Mouse (Mus musculus): ENCODE measurements around the gene Tmem88b.
"Not testable (repeated sequence)": the region's sequence is repeated elsewhere in the genome, so short reads cannot be mapped to it uniquely, and the experiment has no call there.

Tmem88b gene

GRCm38 (mm10) chr4:155760613-155761355, 24.9 kb downstream of the Tmem88b start, which contains the start of gene Atad3a:
Gene Atad3a, minus strand, starts transcription at chr4:155761093.
- peak; percentile 98 for DNase-seq (ENCODE audit: low read depth, low spot score)

- peak; percentile 82 for DNase-seq (ENCODE audit: low read depth, low spot score)
Measured at GRCm38 (mm10) chr4:155759862-155760612, 25.6 kb downstream of the Tmem88b start.

DNA sequence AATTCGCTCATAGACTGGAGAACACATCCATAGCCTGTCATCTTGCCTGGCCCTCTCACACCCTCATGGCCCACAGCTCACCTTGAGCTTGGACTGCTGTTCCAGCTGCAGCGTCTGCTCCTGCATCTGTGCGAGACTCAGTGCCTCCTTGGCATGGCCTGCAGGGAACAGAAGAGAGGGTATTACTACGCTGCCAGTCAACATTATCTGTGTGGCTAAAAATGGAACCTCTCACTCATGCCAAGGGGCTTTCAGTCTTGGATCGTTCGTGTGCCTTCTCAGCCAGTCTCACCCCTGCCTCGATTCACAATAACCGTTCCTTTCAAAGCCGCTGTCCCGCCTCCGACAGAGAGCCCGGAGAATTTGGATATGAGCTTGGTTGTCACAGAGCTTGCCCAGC, 28.7 kb downstream of the Tmem88b start:
- no peak for DNase-seq (ENCODE audit: low read depth, low spot score)

- DNase-seq (ENCODE audit: low read depth, low spot score): no peak
Measured at GRCm38 (mm10) chr4:155746575-155747490, 38.8 kb downstream of the Tmem88b start.

DNA sequence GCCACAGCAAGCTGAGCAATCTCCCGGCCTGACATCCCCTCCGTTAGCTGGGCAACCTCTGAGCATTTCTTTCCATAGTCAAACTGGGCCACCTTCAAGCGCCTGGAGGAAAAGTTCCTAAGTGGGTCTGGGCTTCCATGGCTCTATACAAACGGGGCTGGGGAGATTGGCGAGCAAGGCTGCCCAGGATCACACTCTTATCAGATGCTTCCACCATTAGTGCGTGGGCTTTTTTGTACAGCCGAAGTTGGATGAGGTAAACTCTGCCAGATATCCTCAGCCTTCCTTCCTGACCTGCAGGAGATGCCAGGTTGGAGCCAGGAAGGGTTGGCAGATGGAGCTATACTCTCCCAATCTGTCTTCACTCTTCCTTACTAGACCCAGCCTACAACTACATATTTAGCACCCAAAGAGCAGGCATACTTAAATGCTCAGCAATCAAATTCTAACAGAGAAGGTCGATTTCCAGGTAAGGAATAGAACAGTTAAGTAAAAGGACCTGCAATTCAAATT, 39.6 kb downstream of the Tmem88b start:
- no peak for DNase-seq (ENCODE audit: low read depth, low spot score)

DNA sequence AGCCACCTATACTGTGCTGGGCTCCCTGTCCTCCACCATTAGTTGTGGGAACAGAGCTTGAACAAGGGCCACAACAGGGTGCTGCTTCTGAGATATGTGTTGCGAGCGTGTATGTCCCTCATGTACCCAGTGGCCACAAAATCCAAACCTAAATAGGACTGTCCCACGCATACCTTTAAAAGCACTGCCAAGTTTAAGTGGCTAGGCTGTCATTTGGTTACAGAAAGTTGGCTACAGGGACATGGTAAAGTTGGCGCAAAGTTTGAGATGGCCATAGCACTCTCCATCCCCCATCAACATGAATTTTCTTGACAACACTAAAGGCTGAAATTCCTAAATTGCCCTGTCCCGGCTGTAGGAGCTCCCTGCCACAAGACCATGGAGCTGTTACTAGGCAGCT, 40.5 kb downstream of the Tmem88b start:
- no peak for DNase-seq (ENCODE audit: low read depth, low spot score)

DNA sequence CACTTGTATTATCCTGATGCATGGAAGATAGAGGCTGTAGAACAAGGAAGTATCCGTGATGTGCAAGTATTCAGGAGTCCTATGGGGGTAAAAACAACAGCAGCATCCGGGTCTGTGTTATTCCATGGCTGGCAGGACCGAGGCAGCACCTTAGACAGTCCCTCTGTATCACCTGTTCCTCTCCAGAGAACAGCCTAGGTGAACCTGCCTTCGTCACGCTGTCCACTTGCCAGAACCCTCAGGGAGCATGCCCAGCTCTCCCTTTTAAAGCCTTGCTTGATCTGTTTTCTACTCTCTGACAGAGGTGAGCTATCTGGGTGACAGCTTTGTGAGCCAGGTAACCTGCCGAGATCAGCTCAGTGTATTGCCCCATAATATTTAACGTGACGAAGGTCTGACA, 41.2 kb downstream of the Tmem88b start:
- no peak for DNase-seq (ENCODE audit: low read depth, low spot score)

DNA sequence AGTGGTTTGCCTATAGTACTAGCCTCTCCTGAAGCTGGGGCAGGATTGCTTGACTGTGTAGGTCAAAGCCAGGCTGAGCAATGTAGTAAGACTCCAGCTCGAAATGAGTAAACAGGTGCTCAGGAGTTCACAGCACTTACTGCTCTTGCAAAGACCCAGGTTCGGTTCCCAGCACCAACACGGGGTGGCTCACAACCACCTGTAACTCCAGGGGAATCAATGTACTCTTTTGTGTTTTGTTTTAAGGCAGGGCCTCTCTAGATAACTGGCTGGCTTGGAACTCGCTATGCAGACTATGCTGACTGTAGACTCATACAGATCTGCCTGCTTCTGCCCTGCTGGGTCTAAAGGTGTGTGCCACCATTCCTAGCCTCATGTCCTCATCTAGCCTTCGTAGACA, 43.0 kb downstream of the Tmem88b start:
- DNase-seq (ENCODE audit: low read depth, low spot score): no peak

DNA sequence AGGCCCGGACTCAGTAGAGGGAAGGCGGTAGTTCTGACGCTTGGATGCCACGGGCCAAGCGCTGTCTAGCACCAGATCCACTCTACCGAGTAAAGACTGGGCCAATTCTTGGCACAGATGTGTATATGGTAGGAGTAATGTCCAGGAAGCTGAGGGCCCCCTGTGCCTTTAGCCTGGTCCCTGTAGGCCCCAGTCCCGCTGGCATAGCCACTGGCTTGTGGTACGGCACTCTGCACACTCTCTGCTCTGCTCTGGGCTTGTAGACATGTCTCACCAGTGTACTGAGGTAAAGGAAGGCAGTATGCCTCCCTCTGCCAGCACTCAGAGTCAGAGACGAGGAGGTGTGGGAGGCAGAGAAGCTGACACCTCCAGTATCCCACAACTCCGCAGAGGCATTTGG, 45.0 kb downstream of the Tmem88b start:
- DNase-seq (ENCODE audit: low read depth, low spot score): not testable (repeated sequence)

DNA sequence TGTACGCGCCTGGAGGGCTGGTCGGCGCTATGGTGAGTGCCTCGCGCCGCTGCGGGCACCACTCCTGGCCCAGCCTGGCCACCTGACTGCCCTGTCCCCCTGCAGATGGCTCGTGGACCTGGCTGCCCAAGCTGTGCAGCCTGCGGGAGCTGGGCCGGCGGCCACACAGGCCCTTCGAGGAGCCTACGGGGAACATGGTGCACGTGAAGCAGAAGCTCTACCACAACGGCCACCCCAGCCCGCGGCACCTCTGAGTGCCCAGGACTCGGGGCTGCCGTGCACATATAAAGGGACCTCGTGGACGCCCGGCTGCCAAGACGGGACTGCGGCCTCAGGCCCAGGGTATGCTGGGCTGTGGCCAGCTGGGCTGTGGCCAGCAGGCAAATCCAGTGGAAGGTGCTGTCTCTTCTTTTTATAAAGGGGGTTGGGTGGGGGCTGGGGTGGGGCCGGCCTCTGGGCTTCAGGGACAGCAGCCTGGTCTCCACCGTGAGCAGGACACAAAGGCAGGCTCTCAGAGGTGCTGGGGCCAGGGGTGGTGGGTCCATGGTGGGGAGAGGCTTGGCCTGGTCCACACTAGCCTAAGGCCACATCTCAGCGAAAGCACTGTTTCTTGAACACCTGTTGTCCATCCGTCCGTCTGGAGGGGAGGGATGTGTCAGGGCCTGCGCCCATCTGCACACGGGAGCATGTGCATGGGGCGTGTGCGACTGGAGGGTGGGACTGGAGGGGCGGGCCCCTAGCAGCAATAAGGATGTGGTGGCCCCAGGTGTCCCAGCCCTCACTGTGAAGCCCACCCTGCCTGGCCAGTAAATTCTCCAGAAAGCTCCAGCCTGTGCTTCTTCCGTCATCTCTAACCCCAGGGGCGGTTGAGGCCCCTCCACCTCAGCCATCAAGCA, 45.7 kb downstream of the Tmem88b start:
- DNase-seq (ENCODE audit: low read depth, low spot score): no peak

GRCm38 (mm10) chr4:155739152-155739551, 46.5 kb downstream of the Tmem88b start:
- DNase-seq (ENCODE audit: low read depth, low spot score): no peak

- no peak for DNase-seq (ENCODE audit: low read depth, low spot score)
Measured at GRCm38 (mm10) chr4:155738262-155738661, 47.4 kb downstream of the Tmem88b start.

GRCm38 (mm10) chr4:155736421-155736820, 49.3 kb downstream of the Tmem88b start:
- DNase-seq (ENCODE audit: low read depth, low spot score): no peak

GRCm38 (mm10) chr4:155735788-155736187, 49.9 kb downstream of the Tmem88b start:
- DNase-seq (ENCODE audit: low read depth, low spot score): peak; percentile 46

DNA sequence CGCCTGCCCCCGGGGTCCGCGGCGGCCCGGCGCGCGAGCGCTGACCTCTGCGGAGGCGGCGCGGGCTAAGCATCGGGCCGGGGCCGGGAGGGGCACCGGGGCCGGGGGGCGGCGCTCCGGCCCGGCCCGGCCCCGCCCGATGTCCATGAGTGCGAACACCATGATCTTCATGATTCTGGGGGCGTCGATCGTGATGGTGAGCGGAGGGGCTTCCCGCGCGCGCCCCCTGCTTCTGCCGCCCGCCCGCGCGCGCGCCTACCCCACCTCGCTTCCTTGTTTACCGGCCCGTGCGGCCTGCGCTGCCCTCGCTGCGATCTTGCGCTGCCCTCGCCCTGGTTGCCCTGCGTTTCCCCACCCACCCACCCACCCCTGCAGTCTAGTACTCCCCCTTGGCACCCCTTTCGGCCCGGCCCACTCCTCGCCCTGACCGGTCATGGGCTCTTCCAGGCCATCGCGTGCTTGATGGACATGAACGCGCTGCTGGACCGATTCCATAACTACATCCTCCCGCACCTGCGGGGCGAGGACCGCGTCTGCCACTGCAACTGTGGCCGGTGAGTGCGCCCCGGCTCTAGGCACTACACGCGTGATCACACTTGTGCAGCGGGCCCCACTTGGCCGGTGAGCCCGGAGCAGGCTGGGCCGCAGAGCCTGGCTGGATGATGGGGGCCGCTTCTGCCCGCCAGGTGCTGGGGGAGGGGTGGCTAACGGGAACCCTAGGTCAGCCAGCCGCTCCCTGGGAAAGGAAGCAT, 50.5 kb downstream of the Tmem88b start:
- no peak for DNase-seq (ENCODE audit: low read depth, low spot score)

GRCm38 (mm10) chr4:155734350-155734941, 51.2 kb downstream of the Tmem88b start, which contains the start of gene Tmem240:
Gene Tmem240, plus strand, starts transcription at chr4:155734800.
- peak; percentile 88 for DNase-seq (ENCODE audit: low read depth, low spot score)

GRCm38 (mm10) chr4:155733267-155733666, 52.4 kb downstream of the Tmem88b start:
- no peak for DNase-seq (ENCODE audit: low read depth, low spot score)

Measured in A20 (cell line).